Mouse (Mus musculus): ENCODE results near the gene Timp2. TPM values are rescaled to one million over a fixed set of nuclear protein-coding genes. Genes with fewer than 3 reads are reported as not detected.

The Timp2 gene
- polyA plus RNA-seq, 1 experiment from 2014 or later = 168 TPM

GRCm38 (mm10) chr11:118366559-118366958 lies 11.0 kb upstream of the Timp2 start:
- Histone ChIP-seq H3K27ac (peak overlapping the region; percentile 89; the same call in 1 of the 2 replicates), H3K4me2 (no peak overlapping the region), H3K4me3 (no peak overlapping the region), H3K27me3 (no peaks in the 10 kb centered on the region), H3K9ac (no peak overlapping the region), H3K4me1 (peaks cover 57% of the 10 kb centered on the region), H3K36me3 (no peaks in the 10 kb centered on the region), H3K9me3 (no peaks in the 10 kb centered on the region)
- WGBS = 65% methylated on average over 8 of the region's 8 CpGs
- ATAC-seq (ENCODE audit: insufficient number of reproducible peaks, low FRiP score, low TSS enrichment, low read depth) = no peak

GRCm38 (mm10) chr11:118366108-118366507 lies 10.6 kb upstream of the Timp2 start:
- Histone ChIP-seq H3K9ac (no peak overlapping the region), H3K27me3 (no peaks in the 10 kb centered on the region), H3K4me1 (peaks cover 56% of the 10 kb centered on the region), H3K27ac (peak overlapping the region; percentile 89), H3K4me3 (no peak overlapping the region), H3K4me2 (no peak overlapping the region), H3K36me3 (no peaks in the 10 kb centered on the region), H3K9me3 (no peaks in the 10 kb centered on the region)
- 50% methylated on average over 3 of the region's 3 CpGs for WGBS
- ATAC-seq (ENCODE audit: insufficient number of reproducible peaks, low FRiP score, low TSS enrichment, low read depth) = no peak

GRCm38 (mm10) chr11:118365171-118365570 lies 9.6 kb upstream of the Timp2 start:
- H3K4me3 ChIP-seq = no peak overlapping the region
- WGBS = 17% methylated on average over 7 of the region's 7 CpGs
- peaks cover 65% of the 10 kb centered on the region for H3K4me1 ChIP-seq
- no peaks in the 10 kb centered on the region for H3K27me3 ChIP-seq
- H3K4me2 ChIP-seq = 0 out of 2 replicates have a peak overlapping the region, but pooled peaks have one; percentile 14
- H3K9me3 ChIP-seq = no peaks in the 10 kb centered on the region
- H3K9ac ChIP-seq = no peak overlapping the region
- peak; percentile 77 for ATAC-seq (ENCODE audit: insufficient number of reproducible peaks, low FRiP score, low TSS enrichment, low read depth)
- H3K27ac ChIP-seq = peak overlapping the region; percentile 89
- H3K36me3 ChIP-seq = no peaks in the 10 kb centered on the region

GRCm38 (mm10) chr11:118364021-118364420 lies 8.5 kb upstream of the Timp2 start:
- no peaks in the 10 kb centered on the region for H3K27me3 ChIP-seq
- no peaks in the 10 kb centered on the region for H3K36me3 ChIP-seq
- no peak overlapping the region for H3K4me2 ChIP-seq
- peaks cover 65% of the 10 kb centered on the region for H3K4me1 ChIP-seq
- no peaks in the 10 kb centered on the region for H3K9me3 ChIP-seq
- H3K9ac ChIP-seq = no peak overlapping the region
- H3K27ac ChIP-seq = peak overlapping the region; percentile 89
- ATAC-seq (ENCODE audit: insufficient number of reproducible peaks, low FRiP score, low TSS enrichment, low read depth) = no peak
- 70% methylated on average over 4 of the region's 4 CpGs for WGBS
- H3K4me3 ChIP-seq = no peak overlapping the region

GRCm38 (mm10) chr11:118362971-118363518 lies 7.5 kb upstream of the Timp2 start:
- H3K4me3 ChIP-seq = no peak overlapping the region
- H3K9ac ChIP-seq = no peak overlapping the region
- H3K27ac ChIP-seq = peak overlapping the region; percentile 89
- no peaks in the 10 kb centered on the region for H3K9me3 ChIP-seq
- ATAC-seq (ENCODE audit: insufficient number of reproducible peaks, low FRiP score, low TSS enrichment, low read depth) = peak; percentile 78
- WGBS = 3% methylated on average over 8 of the region's 8 CpGs
- no peaks in the 10 kb centered on the region for H3K27me3 ChIP-seq
- H3K4me1 ChIP-seq = peaks cover 65% of the 10 kb centered on the region
- peak overlapping the region; percentile 31 for H3K4me2 ChIP-seq
- H3K36me3 ChIP-seq = no peaks in the 10 kb centered on the region

GRCm38 (mm10) chr11:118362501-118362900 lies 7.0 kb upstream of the Timp2 start:
- Histone ChIP-seq H3K4me1 (peaks cover 67% of the 10 kb centered on the region), H3K9ac (no peak overlapping the region), H3K9me3 (no peaks in the 10 kb centered on the region), H3K4me2 (peak overlapping the region; percentile 31; the same call in 1 of the 2 replicates), H3K36me3 (no peaks in the 10 kb centered on the region), H3K27me3 (no peaks in the 10 kb centered on the region), H3K27ac (peak overlapping the region; percentile 89), H3K4me3 (no peak overlapping the region)
- ATAC-seq (ENCODE audit: insufficient number of reproducible peaks, low FRiP score, low TSS enrichment, low read depth) = no peak
- 63% methylated on average over 1 of the region's 1 CpGs for WGBS

- H3K27me3 ChIP-seq = no peaks in the 10 kb centered on the region
- H3K9ac ChIP-seq = no peak overlapping the region
- no peak overlapping the region for H3K4me2 ChIP-seq
- peaks cover 62% of the 10 kb centered on the region for H3K4me1 ChIP-seq
- no peaks in the 10 kb centered on the region for H3K9me3 ChIP-seq
- no peak overlapping the region for H3K4me3 ChIP-seq
- ATAC-seq (ENCODE audit: insufficient number of reproducible peaks, low FRiP score, low TSS enrichment, low read depth) = no peak
- 33% methylated on average over 10 of the region's 10 CpGs for WGBS
- H3K36me3 ChIP-seq = no peaks in the 10 kb centered on the region
- no peak overlapping the region; the same call in 1 of the 2 replicates for H3K27ac ChIP-seq
Measured at GRCm38 (mm10) chr11:118360907-118361341, 5.4 kb upstream of the Timp2 start.

- H3K27ac ChIP-seq = no peak overlapping the region; the same call in 1 of the 2 replicates
- H3K36me3 ChIP-seq = no peaks in the 10 kb centered on the region
- no peaks in the 10 kb centered on the region for H3K27me3 ChIP-seq
- no peak for ATAC-seq (ENCODE audit: insufficient number of reproducible peaks, low FRiP score, low TSS enrichment, low read depth)
- no peak overlapping the region for H3K9ac ChIP-seq
- H3K4me2 ChIP-seq = no peak overlapping the region
- 72% methylated on average over 7 of the region's 7 CpGs for WGBS
- H3K4me3 ChIP-seq = no peak overlapping the region
- no peaks in the 10 kb centered on the region for H3K9me3 ChIP-seq
- peaks cover 62% of the 10 kb centered on the region for H3K4me1 ChIP-seq
Measured at GRCm38 (mm10) chr11:118360491-118360890, 5.0 kb upstream of the Timp2 start.

GRCm38 (mm10) chr11:118355205-118355604 lies 335 bp downstream of the Timp2 start:
- Histone ChIP-seq H3K4me1 (peaks cover 55% of the 10 kb centered on the region), H3K27ac (peak overlapping the region; percentile 97), H3K9ac (peak overlapping the region; percentile 91), H3K27me3 (no peaks in the 10 kb centered on the region), H3K36me3 (0 out of 2 replicates have a peak, but pooled peaks cover 14% of the 10 kb centered on the region), H3K4me3 (peak overlapping the region; percentile 91), H3K4me2 (peak overlapping the region; percentile 79), H3K9me3 (no peaks in the 10 kb centered on the region)
- peak; percentile 83 for ATAC-seq (ENCODE audit: insufficient number of reproducible peaks, low FRiP score, low TSS enrichment, low read depth)
- 0% methylated on average over 38 of the region's 43 CpGs for WGBS

- Histone ChIP-seq H3K4me3 (peak overlapping the region; percentile 91), H3K9ac (peak overlapping the region; percentile 91), H3K27me3 (no peaks in the 10 kb centered on the region), H3K9me3 (no peaks in the 10 kb centered on the region), H3K4me1 (peaks cover 60% of the 10 kb centered on the region), H3K27ac (peak overlapping the region; percentile 97), H3K36me3 (0 out of 2 replicates have a peak, but pooled peaks cover 14% of the 10 kb centered on the region), H3K4me2 (peak overlapping the region; percentile 79)
- under 1% methylated on average over 47 of the region's 47 CpGs for WGBS
- ATAC-seq (ENCODE audit: insufficient number of reproducible peaks, low FRiP score, low TSS enrichment, low read depth) = peak; percentile 37; the same call in 1 of the 2 replicates
Measured at GRCm38 (mm10) chr11:118354636-118355191, 826 bp downstream of the Timp2 start.

- Histone ChIP-seq H3K4me3 (no peak overlapping the region), H3K9me3 (no peaks in the 10 kb centered on the region), H3K4me1 (peaks cover 89% of the 10 kb centered on the region), H3K36me3 (0 out of 2 replicates have a peak, but pooled peaks cover 14% of the 10 kb centered on the region), H3K27ac (peak overlapping the region; percentile 68; the same call in 1 of the 2 replicates), H3K4me2 (no peak overlapping the region), H3K9ac (no peak overlapping the region), H3K27me3 (no peaks in the 10 kb centered on the region)
- ATAC-seq (ENCODE audit: insufficient number of reproducible peaks, low FRiP score, low TSS enrichment, low read depth) = no peak
- 80% methylated on average over 5 of the region's 5 CpGs for WGBS
Measured at GRCm38 (mm10) chr11:118349494-118349893, 6.0 kb downstream of the Timp2 start.

- H3K9me3 ChIP-seq = no peaks in the 10 kb centered on the region
- WGBS = 39% methylated on average over 5 of the region's 5 CpGs
- 0 out of 2 replicates have a peak, but pooled peaks cover 14% of the 10 kb centered on the region for H3K36me3 ChIP-seq
- no peak overlapping the region for H3K4me2 ChIP-seq
- peaks cover 89% of the 10 kb centered on the region for H3K4me1 ChIP-seq
- ATAC-seq (ENCODE audit: insufficient number of reproducible peaks, low FRiP score, low TSS enrichment, low read depth) = peak; percentile 21; the same call in 1 of the 2 replicates
- H3K4me3 ChIP-seq = no peak overlapping the region
- no peak overlapping the region for H3K9ac ChIP-seq
- H3K27me3 ChIP-seq = no peaks in the 10 kb centered on the region
- peak overlapping the region; percentile 68 for H3K27ac ChIP-seq
Measured at GRCm38 (mm10) chr11:118348877-118349276, 6.7 kb downstream of the Timp2 start.

Data from limb, embryonic 15.5 days (tissue).